8 mouse cellular contexts compared by ENCODE assay signal in the genomic region with DNA sequence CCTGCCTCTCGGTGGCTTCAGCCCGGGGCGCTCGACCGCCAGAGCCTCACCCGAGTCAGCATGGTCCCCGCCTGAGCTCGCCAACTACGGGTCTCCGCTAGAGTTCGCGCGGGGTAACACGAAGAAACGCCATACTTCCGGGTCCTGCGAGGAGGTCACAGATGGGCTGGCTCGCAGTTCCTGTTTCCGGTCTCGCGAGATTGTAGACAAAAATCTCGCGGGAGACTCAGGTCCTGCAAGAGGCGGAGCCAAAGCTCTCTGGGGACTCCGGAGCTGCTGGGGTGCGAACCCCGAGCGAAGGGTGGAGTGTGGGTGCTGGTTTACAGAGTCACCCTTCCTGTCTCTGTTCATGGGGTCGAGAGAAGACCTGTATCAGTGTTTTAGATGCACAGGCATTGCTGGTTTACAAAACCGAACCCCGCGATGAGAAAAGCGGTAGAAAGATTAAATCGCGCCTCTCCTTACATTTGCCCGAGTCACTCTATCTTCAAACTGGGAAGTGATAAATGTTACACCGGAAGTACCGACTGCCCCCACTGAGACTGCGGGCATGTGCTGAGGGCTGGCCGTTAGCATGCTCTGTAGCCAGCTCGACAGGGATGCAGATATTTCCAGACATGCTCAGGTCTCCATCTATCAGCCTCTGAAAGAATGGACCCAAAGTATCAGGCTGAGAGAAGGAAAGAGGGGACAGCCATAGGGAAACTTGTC. TPM values are rescaled to one million over a fixed set of nuclear protein-coding genes. Genes with fewer than 3 reads are reported as not detected.
DNase-seq lines count a peak whose midpoint lies in the region; ATAC-seq and TF ChIP-seq lines count a peak whose summit lies in the region.

A gene (minus strand): TSS at position 198 of the 711 bp plus-strand sequence.

- peak; percentile 29 for TF ChIP-seq CTCF in lung, postnatal 0 days (IDR thresholded peaks at IDR 0.05)

- H3K4me1 ChIP-seq in hindbrain, embryonic 10.5 days (replicated peaks): peaks cover 35% of the 10 kb centered on the region
- H3K4me1 ChIP-seq in lung, postnatal 0 days (ENCODE audit: insufficient read depth, low read depth, low read length): peaks cover 3% of the 10 kb centered on the region; the same call in 1 of the 2 replicates

- peak within 1 kb of the TSS; percentile 79 for H3K4me3 ChIP-seq in hindbrain, embryonic 10.5 days
- H3K4me3 ChIP-seq in lung, postnatal 0 days (ENCODE audit: low read depth, low read length): peak within 1 kb of the TSS; percentile 63

- peak; percentile 98 for DNase-seq in MN1 (ENCODE audit: low spot score)
- DNase-seq in cerebellum, adult 9-10 months: peak; percentile 95
- peak; percentile 95 for DNase-seq in hindbrain, embryonic 10.5 days (ENCODE audit: low spot score)
- peak; percentile 97 for DNase-seq in layer of hippocampus, adult 9-11 months
- peak; percentile 99 for DNase-seq in lung, postnatal 0 days (ENCODE audit: low spot score)
- peak; percentile 77 for DNase-seq in ovary, postnatal 14 days (ENCODE audit: low spot score)
- peak; percentile 93 for DNase-seq in thymus, postnatal 14 days

- peak within 1 kb of the TSS; percentile 68 for H3K4me2 ChIP-seq in lung, postnatal 0 days (replicated peaks; ENCODE audit: low read depth, low read length)

- peak within 1 kb of the TSS; percentile 96 for H3K27ac ChIP-seq in hindbrain, embryonic 10.5 days
- peak within 1 kb of the TSS; percentile 92 for H3K27ac ChIP-seq in lung, postnatal 0 days (ENCODE audit: low read length)

- H3K9me3 ChIP-seq in hindbrain, embryonic 10.5 days: no peaks in the 10 kb centered on the region
- H3K9me3 ChIP-seq in lung, postnatal 0 days (ENCODE audit: low read length): no peaks in the 10 kb centered on the region

- peaks cover 3% of the 10 kb centered on the region; the same call in 1 of the 2 replicates for H3K36me3 ChIP-seq in hindbrain, embryonic 10.5 days
- no peaks in the 10 kb centered on the region for H3K36me3 ChIP-seq in lung, postnatal 0 days (ENCODE audit: insufficient read depth, low read length)

- no peaks in the 10 kb centered on the region for H3K27me3 ChIP-seq in hindbrain, embryonic 10.5 days (ENCODE audit: insufficient read depth, poor library complexity, severe bottlenecking)
- no peaks in the 10 kb centered on the region for H3K27me3 ChIP-seq in lung, postnatal 0 days (replicated peaks; ENCODE audit: insufficient read depth, low read length)

- WGBS in hindbrain, embryonic 10.5 days: 3% methylated on average over 41 of the region's 41 CpGs
- 1% methylated on average over 41 of the region's 41 CpGs for WGBS in lung, postnatal 0 days

- ATAC-seq in frontal cortex, adult (ENCODE audit: low TSS enrichment): peak; percentile 98
- peak; percentile 99 for ATAC-seq in lung, postnatal 0 days

- H3K9ac ChIP-seq in lung, postnatal 0 days (replicated peaks; ENCODE audit: low read depth): peak within 1 kb of the TSS; percentile 68

- TF ChIP-seq EP300 in lung, postnatal 0 days (IDR thresholded peaks at IDR 0.05): peak; percentile 98

RNA-seq across cellular contexts. Expression of the gene that starts here (rescaled TPM):
- polyA plus RNA-seq in hindbrain, embryonic 10.5 days (2016; fragmentation: Nextera tagmentation; extraction: Ambion mirVana): 7.8 and 8.0 TPM in 2 replicates
- 5.6 and 6.2 TPM in 2 replicates for polyA plus RNA-seq in lung, postnatal 0 days (2015; fragmentation: Nextera tagmentation; extraction: Ambion mirVana)

Comparison
In these comparisons a context has a peak if more than half of its experiments do, and no peak if none do; other contexts are left out.
1. Peak in every context shown above with its lines: DNase-seq, ATAC-seq, H3K4me3 ChIP-seq and H3K27ac ChIP-seq.